Mouse (Mus musculus) small intestine, adult 2 months (tissue): ENCODE results near the gene Prim1.

Source experiments
- CTCF ChIP-seq: fragments of 200-500 bp; IDR thresholded peaks from 2 replicates; pipeline ENCODE4 v1.5.1; 2012; ENCODE audit warnings: low read depth, mild to moderate bottlenecking, control low read depth, inconsistent platforms, low read length, moderate library complexity, mixed read lengths; ENCODE audit not compliant: insufficient replicate concordance, insufficient read length; ENCODE audit errors: extremely low read depth
- POLR2A ChIP-seq: fragments of 200-500 bp; IDR thresholded peaks from 2 replicates; pipeline ENCODE4 v1.6.1; 2012; ENCODE audit warnings: low read depth, mild to moderate bottlenecking, control low read depth, inconsistent platforms, low read length, moderate library complexity

DNA sequence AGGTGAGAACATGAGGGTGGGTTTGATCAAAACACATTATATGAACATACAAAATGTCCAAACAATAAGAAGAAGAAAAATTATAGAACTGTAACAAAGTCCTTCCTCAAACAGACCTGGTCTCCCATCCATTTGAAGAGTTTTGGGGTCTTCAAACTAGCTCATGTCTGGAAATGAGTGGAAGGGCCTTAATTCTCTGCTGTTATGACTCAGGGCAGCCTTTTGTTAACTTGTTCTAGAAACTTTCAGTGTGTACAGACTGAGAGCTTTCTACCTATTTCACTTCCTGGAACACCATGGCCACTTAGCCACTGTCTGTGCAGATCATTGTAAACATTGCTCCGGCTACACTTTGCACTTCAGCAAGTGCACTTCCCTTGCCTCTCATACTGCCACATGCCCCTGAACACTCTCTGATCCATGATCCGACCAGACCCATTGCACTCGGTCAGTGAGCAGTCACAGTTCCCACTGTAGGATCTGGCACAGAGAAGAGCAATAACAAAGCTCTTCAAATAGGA, 11.6 kb upstream of the Prim1 start:
- TF ChIP-seq POLR2A (no peak), CTCF (no peak)
